Mouse (Mus musculus): ENCODE data around the gene Olfr1136. TPM values are rescaled to one million over a fixed set of nuclear protein-coding genes. Genes with fewer than 3 reads are reported as not detected.

Gene Olfr1136
- not detected in 2 replicates for total RNA-seq (2017)

DNA sequence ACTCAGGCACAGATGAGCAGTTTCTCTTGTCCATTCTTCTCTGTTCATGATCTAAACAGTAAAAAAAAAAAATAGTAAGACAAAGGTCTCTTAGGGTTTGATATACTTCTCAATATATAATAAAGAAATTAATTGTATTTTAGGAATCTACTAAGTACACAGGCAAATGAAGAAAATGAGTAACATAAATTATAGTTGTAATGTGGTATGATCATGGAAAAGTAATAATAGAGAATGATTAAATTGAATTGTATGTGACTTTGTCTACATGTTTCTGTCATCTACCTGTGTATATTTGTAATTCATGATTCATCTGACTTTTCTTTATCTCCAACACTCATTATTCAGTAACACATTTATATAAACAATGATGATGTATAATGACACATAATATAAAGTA, at the start of gene Olfr1136:
Gene Olfr1136 (minus strand): TSS at position 101 of the 400 bp plus-strand sequence.
- no peak for ATAC-seq (replicated peaks; ENCODE audit: low read depth, poor library complexity, severe bottlenecking)

- ATAC-seq (replicated peaks; ENCODE audit: low read depth, poor library complexity, severe bottlenecking): no peak
Observed at GRCm38 (mm10) chr2:87743452-87743851, 49.7 kb upstream of the Olfr1136 start, which contains the start of gene Olfr1140. Olfr1140 (plus strand) TSS chr2:87743752.

- ATAC-seq (replicated peaks; ENCODE audit: low read depth, poor library complexity, severe bottlenecking): no peak
Observed at GRCm38 (mm10) chr2:87739878-87740277, 46.1 kb upstream of the Olfr1136 start, which contains the start of gene Olfr1138. Olfr1138 (minus strand) TSS chr2:87739978.

DNA sequence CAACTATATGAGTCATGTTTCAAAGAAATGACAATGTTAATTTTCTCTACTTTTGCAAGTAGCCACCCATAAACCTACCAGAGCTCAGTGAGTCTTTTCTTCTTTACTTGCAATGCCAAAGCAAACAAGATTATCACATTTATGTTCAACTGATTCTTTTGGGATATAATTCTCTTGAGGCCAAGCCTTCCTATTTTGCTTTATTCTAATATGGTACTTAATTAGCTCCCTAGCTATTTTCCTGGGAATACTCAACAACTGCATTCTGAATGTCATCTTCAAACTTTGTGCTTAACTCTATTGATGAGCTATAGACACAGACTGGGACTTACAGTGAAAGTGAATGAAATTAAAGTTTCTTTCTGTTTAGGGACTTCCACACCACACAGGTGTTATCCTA, 19.3 kb upstream of the Olfr1136 start, which contains the start of gene Olfr1137:
Gene Olfr1137 (minus strand): TSS at position 101 of the 400 bp plus-strand sequence.
- ATAC-seq (replicated peaks; ENCODE audit: low read depth, poor library complexity, severe bottlenecking): no peak

- no peak for ATAC-seq (replicated peaks; ENCODE audit: low read depth, poor library complexity, severe bottlenecking)
Observed at GRCm38 (mm10) chr2:87673564-87673963, 20.2 kb downstream of the Olfr1136 start, which contains the start of gene Olfr1135. Olfr1135 (minus strand) TSS chr2:87673664.

DNA sequence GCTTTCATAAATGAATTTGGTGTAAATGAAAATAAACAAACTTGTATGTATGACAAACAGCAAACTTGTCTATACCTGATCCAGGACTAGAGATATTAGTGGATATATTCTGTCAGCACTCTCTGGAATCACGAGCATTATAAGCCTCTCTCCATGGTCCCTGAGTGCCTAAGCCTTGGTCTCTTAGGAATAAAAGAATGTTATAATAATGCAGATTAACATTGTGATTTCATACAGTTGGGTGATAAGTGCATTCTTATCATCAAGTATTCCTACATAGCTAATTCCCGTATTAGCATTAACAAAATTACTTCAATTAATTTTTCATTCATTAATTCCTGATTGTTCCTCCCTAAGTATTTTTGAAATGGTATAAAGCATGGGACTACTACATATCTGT, 35.4 kb downstream of the Olfr1136 start, which contains the start of gene Olfr1134:
Gene Olfr1134 (minus strand): TSS at position 101 of the 400 bp plus-strand sequence.
- ATAC-seq (replicated peaks; ENCODE audit: low read depth, poor library complexity, severe bottlenecking): no peak

- ATAC-seq (replicated peaks; ENCODE audit: low read depth, poor library complexity, severe bottlenecking): no peak
Observed at GRCm38 (mm10) chr2:87647274-87647673, 46.5 kb downstream of the Olfr1136 start, which contains the start of gene Olfr1133. Olfr1133 (minus strand) TSS chr2:87647374.

Other genes with a start within 250 kb of the Olfr1136 start
- not detected in 2 replicates for gene Olfr1126, start 240.0 kb downstream of the Olfr1136 start, total RNA-seq (2017)
- not detected in 2 replicates for gene Pramel7, start 196.9 kb downstream of the Olfr1136 start, total RNA-seq (2017)
- not detected in 2 replicates for gene Pramel6, start 187.4 kb downstream of the Olfr1136 start, total RNA-seq (2017)
- gene Olfr153, start 162.2 kb downstream of the Olfr1136 start, total RNA-seq (2017): not detected in 2 replicates
- not detected in 2 replicates for gene Olfr1128, start 148.4 kb downstream of the Olfr1136 start, total RNA-seq (2017)
- gene Olfr1129, start 120.0 kb downstream of the Olfr1136 start, total RNA-seq (2017): not detected in 2 replicates
- gene Olfr1130, start 87.7 kb downstream of the Olfr1136 start, total RNA-seq (2017): not detected in 2 replicates
- not detected in 2 replicates for gene Olfr1131, start 66.8 kb downstream of the Olfr1136 start, total RNA-seq (2017)
- gene Olfr1132, start 56.4 kb downstream of the Olfr1136 start, total RNA-seq (2017): not detected in 2 replicates
- gene Olfr1133, start 46.6 kb downstream of the Olfr1136 start, total RNA-seq (2017): not detected in 2 replicates
- gene Olfr1134, start 35.5 kb downstream of the Olfr1136 start, total RNA-seq (2017): not detected in 2 replicates
- not detected in 2 replicates for gene Olfr1135, start 20.3 kb downstream of the Olfr1136 start, total RNA-seq (2017)
- not detected in 2 replicates for gene Olfr1137, start 19.2 kb upstream of the Olfr1136 start, total RNA-seq (2017)
- gene Olfr1138, start 46.0 kb upstream of the Olfr1136 start, total RNA-seq (2017): not detected in 2 replicates
- not detected in 2 replicates for gene Olfr1140, start 49.8 kb upstream of the Olfr1136 start, total RNA-seq (2017)
- not detected in 2 replicates for gene Olfr1141, start 60.0 kb upstream of the Olfr1136 start, total RNA-seq (2017)
- gene Olfr152, start 85.5 kb upstream of the Olfr1136 start, total RNA-seq (2017): not detected in 2 replicates
- not detected in 2 replicates for gene Olfr1143, start 106.6 kb upstream of the Olfr1136 start, total RNA-seq (2017)
- gene Olfr1145, start 115.9 kb upstream of the Olfr1136 start, total RNA-seq (2017): not detected in 2 replicates
- gene Olfr1148, start 136.6 kb upstream of the Olfr1136 start, total RNA-seq (2017): not detected in 2 replicates
- gene Olfr1150-ps1, start 150.0 kb upstream of the Olfr1136 start, total RNA-seq (2017): not detected in 2 replicates
- gene Olfr1151, start 161.9 kb upstream of the Olfr1136 start, total RNA-seq (2017): not detected in 2 replicates
- not detected in 2 replicates for gene Olfr1152, start 172.5 kb upstream of the Olfr1136 start, total RNA-seq (2017)
- not detected in 2 replicates for gene Olfr1153, start 201.0 kb upstream of the Olfr1136 start, total RNA-seq (2017)
- gene Olfr1154, start 211.2 kb upstream of the Olfr1136 start, total RNA-seq (2017): not detected in 2 replicates